Mouse (Mus musculus): ENCODE measurements around the gene Chrna4. TPM values are rescaled to one million over a fixed set of nuclear protein-coding genes. Genes with fewer than 3 reads are reported as not detected.

Gene Chrna4
- total RNA-seq, 2 experiments from 2014 or later, result 4.3 to 26.9 TPM

Other genes starting within 250 kb of the Chrna4 start
- 10 to 100 TPM; 48.5 to 51.9 TPM for gene Ythdf1, start 122.6 kb downstream of the Chrna4 start, total RNA-seq (2021)
- not detected for gene Birc7, start 114.5 kb downstream of the Chrna4 start, total RNA-seq (2021)
- gene Nkain4, start 88.8 kb downstream of the Chrna4 start, total RNA-seq (2021), result 10 to 100 TPM in 1 of 2 experiments, 1 to 10 TPM in 1; 6.8 to 11.8 TPM
- gene Arfgap1, start 76.3 kb downstream of the Chrna4 start, total RNA-seq (2021), result 10 to 100 TPM; 48.1 to 53.3 TPM
- 1 to 10 TPM; 2.3 to 2.8 TPM for gene Col20a1, start 57.0 kb downstream of the Chrna4 start, total RNA-seq (2021)
- 1 to 10 TPM; 5.2 to 7.3 TPM for gene Kcnq2, start 91.8 kb upstream of the Chrna4 start, total RNA-seq (2021)
- 10 to 100 TPM; 55.1 to 71.0 TPM for gene Eef1a2, start 113.5 kb upstream of the Chrna4 start, total RNA-seq (2021)
- gene Ppdpf, start 143.7 kb upstream of the Chrna4 start, total RNA-seq (2021), result 10 to 100 TPM; 69.8 to 94.9 TPM
- gene Ptk6, start 159.2 kb upstream of the Chrna4 start, total RNA-seq (2021), result not detected
- under 1 TPM; 0.73 to 0.83 TPM for gene Srms, start 169.6 kb upstream of the Chrna4 start, total RNA-seq (2021)
- under 1 TPM in 1 of 2 experiments, not detected in 1; 0.27 TPM for gene Fndc11, start 176.5 kb upstream of the Chrna4 start, total RNA-seq (2021)
- gene Helz2, start 198.5 kb upstream of the Chrna4 start, total RNA-seq (2021), result 10 to 100 TPM; 21.6 to 23.7 TPM
- gene Gmeb2, start 244.5 kb upstream of the Chrna4 start, total RNA-seq (2021), result 10 to 100 TPM; 14.8 to 15.2 TPM